Mouse (Mus musculus) megakaryocyte-erythroid progenitor cell, adult 5 weeks (primary cell): Measurements from ENCODE around the gene Usp21. TPM values are rescaled to one million over a fixed set of nuclear protein-coding genes. Genes with fewer than 3 reads are reported as not detected.

Experiments used
- polyA plus RNA-seq: library from polyadenylated mRNA; stranded (reverse); fragments of >175 nt; gene quantifications from 2 replicates; pipeline ENCODE4 v1.2.3, GENCODE M21; 2012

Usp21 gene
- 63.4 and 66.2 TPM in 2 replicates for polyA plus RNA-seq

GRCm38 (mm10) chr1:171287136-171288081, at the start of gene Usp21:
Gene Usp21 (minus strand): TSS chr1:171287991.

GRCm38 (mm10) chr1:171328839-171329432, 41.1 kb upstream of the Usp21 start, which contains the start of gene Dedd:
Gene Dedd (plus strand): TSS chr1:171329145.

GRCm38 (mm10) chr1:171294298-171295062, 6.7 kb upstream of the Usp21 start, which contains the start of gene Ufc1:
Gene Ufc1 (minus strand): TSS chr1:171295024.

GRCm38 (mm10) chr1:171280916-171281527, 6.8 kb downstream of the Usp21 start, which contains the start of gene Ppox:
Gene Ppox (minus strand): TSS chr1:171281186.

GRCm38 (mm10) chr1:171269848-171270572, 17.8 kb downstream of the Usp21 start, which contains the start of gene B4galt3:
Gene B4galt3 (plus strand): TSS chr1:171270328.

GRCm38 (mm10) chr1:171250680-171251593, 36.9 kb downstream of the Usp21 start, which contains the start of gene Ndufs2:
Gene Ndufs2 (minus strand): TSS chr1:171251388.

GRCm38 (mm10) chr1:171249913-171250600, 37.7 kb downstream of the Usp21 start, which contains the start of gene Adamts4:
Gene Adamts4 (plus strand): TSS chr1:171250421.

GRCm38 (mm10) chr1:171234126-171234525, 53.7 kb downstream of the Usp21 start, which contains the start of gene Fcer1g:
Gene Fcer1g (minus strand): TSS chr1:171234365.

Other genes with a start within 250 kb of the Usp21 start
- 8.9 and 21.9 TPM in 2 replicates for gene Fcgr3, start 223.1 kb downstream of the Usp21 start, polyA plus RNA-seq
- 1.6 and 2.2 TPM in 2 replicates for gene Cfap126, start 174.1 kb downstream of the Usp21 start, polyA plus RNA-seq
- gene Sdhc, start 137.4 kb downstream of the Usp21 start, polyA plus RNA-seq: 115 and 119 TPM in 2 replicates
- 0.57 and 1.1 TPM in 2 replicates for gene Mpz, start 137.3 kb downstream of the Usp21 start, polyA plus RNA-seq
- 23.7 and 26.5 TPM in 2 replicates for gene Pcp4l1, start 91.7 kb downstream of the Usp21 start, polyA plus RNA-seq
- not detected in 2 replicates for gene Nr1i3, start 74.0 kb downstream of the Usp21 start, polyA plus RNA-seq
- gene Tomm40l, start 65.5 kb downstream of the Usp21 start, polyA plus RNA-seq: 43.3 and 43.4 TPM in 2 replicates
- gene Apoa2, start 62.9 kb downstream of the Usp21 start, polyA plus RNA-seq: 0.48 TPM in 1 of 2 replicates, not detected in the other
- gene Fcer1g, start 53.6 kb downstream of the Usp21 start, polyA plus RNA-seq: 50.5 and 65.4 TPM in 2 replicates
- gene Adamts4, start 37.6 kb downstream of the Usp21 start, polyA plus RNA-seq: 0.05 TPM in 1 of 2 replicates, not detected in the other
- 141 and 145 TPM in 2 replicates for gene Ndufs2, start 36.6 kb downstream of the Usp21 start, polyA plus RNA-seq
- gene B4galt3, start 17.7 kb downstream of the Usp21 start, polyA plus RNA-seq: 70.2 and 71.4 TPM in 2 replicates
- 39.0 and 42.4 TPM in 2 replicates for gene Ppox, start 6.8 kb downstream of the Usp21 start, polyA plus RNA-seq
- 92.0 and 102 TPM in 2 replicates for gene Ufc1, start 7.0 kb upstream of the Usp21 start, polyA plus RNA-seq
- gene Dedd, start 41.2 kb upstream of the Usp21 start, polyA plus RNA-seq: 23.1 and 24.6 TPM in 2 replicates
- gene Nit1, start 57.7 kb upstream of the Usp21 start, polyA plus RNA-seq: 6.6 and 8.1 TPM in 2 replicates
- 13.9 and 17.7 TPM in 2 replicates for gene Pfdn2, start 57.7 kb upstream of the Usp21 start, polyA plus RNA-seq
- 1.3 TPM in 2 replicates for gene Klhdc9, start 72.8 kb upstream of the Usp21 start, polyA plus RNA-seq
- 1.4 and 1.7 TPM in 2 replicates for gene Nectin4, start 82.1 kb upstream of the Usp21 start, polyA plus RNA-seq
- 46.5 and 48.6 TPM in 2 replicates for gene Arhgap30, start 101.0 kb upstream of the Usp21 start, polyA plus RNA-seq
- 66.3 and 74.1 TPM in 2 replicates for gene Usf1, start 123.3 kb upstream of the Usp21 start, polyA plus RNA-seq
- 0.48 and 0.52 TPM in 2 replicates for gene Tstd1, start 130.9 kb upstream of the Usp21 start, polyA plus RNA-seq
- 2.6 and 2.9 TPM in 2 replicates for gene F11r, start 149.5 kb upstream of the Usp21 start, polyA plus RNA-seq
- 11.7 and 14.4 TPM in 2 replicates for gene Alyref2, start 215.5 kb upstream of the Usp21 start, polyA plus RNA-seq
- not detected in 2 replicates for gene Itln1, start 247.3 kb upstream of the Usp21 start, polyA plus RNA-seq